Mouse (Mus musculus): Measurements from ENCODE around the gene Ikzf3.

Gene Ikzf3

DNA sequence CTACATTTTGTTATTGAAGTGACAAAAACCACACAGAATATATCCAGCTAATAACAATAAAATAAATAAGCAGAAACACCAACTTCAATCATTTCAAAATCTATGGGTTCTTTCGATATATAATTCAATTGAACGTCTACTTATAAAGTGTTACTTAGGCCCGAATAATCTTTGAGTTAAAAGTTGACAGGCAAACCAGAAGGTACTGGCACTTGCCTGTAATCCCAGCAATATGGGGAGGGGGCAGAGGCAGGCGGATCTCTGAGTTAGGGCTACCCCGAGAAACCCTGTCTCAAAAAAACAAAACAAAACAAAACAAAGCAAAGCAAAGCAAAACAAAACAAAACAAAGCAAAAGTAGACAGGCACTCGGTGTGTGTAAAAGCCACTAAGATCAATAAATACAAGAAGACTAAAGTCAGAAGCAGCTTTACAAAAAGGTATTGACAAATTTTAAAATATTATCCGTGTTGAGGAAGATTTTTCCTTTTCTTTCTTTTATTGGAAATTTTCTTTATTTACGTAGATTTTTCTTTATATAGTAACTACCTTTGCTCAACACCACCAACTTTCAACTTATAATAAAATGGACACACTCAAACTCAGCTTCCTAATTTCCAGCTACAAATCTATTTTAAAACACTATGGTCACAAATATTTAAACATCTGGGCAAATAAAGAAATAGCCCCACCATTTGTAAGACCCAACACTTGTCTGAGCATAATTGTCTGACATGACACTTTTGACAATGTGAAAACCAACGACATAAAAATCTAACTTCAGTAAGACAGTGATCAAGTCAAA, 70.0 kb downstream of the Ikzf3 start:
- in situ Hi-C loops (cut with MboI, MseI): no loop called here

DNA sequence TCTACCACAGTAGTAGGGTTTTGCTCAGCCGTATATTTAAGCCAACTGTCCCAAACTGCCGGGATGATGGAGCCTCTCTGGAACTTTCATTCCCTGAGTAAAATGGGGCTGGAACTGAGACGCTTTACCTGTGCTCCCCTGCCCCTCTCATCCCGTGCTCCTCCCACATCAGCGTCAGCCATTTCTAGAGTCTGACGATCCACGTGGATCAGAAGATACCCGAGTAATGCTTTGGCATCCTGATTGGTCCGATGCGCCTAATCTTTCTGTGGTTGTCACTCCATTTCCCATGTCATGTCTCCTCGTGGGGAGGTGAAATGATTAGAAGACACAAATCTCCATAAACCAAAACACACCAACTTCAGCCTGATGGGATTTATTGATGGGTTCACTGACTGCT, 70.9 kb downstream of the Ikzf3 start:
- in situ Hi-C loops (cut with MboI, MseI): no loop called here

DNA sequence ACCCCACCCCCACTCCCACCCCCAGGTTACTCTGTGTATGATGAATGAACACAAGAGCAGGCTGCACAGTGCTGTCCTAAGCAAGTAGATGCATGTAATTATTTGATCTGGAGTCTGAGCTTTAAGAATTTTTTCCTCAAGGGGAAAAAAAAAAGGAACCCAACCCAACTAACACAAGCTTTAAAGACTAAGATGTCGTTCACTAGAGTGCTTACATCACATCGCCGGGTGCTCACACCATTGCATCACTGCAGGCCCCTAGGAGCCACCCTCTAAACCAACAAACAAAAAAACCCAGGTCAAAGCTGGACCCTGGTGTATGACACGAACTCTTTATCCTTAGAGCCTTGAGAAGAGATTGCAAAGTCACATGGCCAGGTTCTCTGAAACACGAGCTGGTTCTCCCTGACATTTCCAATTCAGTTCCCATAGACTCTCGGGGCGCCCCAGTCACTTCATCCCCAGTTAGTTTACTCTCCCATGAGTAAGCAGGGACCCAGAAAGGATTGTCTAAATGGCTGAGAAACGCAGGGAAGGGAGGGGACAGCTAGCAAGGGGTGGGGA, 71.8 kb downstream of the Ikzf3 start:
- in situ Hi-C loops (cut with MboI, MseI): no loop called here

DNA sequence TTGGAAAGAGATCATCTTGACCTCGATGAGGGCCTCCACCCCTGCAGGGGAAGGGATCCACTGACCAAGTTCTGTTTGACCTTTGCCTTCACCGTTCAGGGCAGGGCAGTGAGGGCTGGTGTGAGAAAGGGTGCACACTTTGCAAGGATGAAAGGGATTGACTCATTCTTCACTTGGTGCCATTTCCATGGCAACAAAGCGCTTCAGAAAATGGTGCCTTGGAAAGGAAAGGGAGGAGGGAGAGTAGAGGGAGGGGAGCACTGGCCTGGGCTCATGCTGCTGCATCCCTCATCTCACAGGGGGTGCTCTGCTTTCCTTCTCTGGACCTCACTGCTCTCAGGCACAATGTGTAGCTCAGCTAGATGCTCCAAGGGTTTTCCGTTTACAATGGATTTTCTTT, 73.1 kb downstream of the Ikzf3 start:
- in situ Hi-C loops (cut with MboI, MseI): no loop called here

DNA sequence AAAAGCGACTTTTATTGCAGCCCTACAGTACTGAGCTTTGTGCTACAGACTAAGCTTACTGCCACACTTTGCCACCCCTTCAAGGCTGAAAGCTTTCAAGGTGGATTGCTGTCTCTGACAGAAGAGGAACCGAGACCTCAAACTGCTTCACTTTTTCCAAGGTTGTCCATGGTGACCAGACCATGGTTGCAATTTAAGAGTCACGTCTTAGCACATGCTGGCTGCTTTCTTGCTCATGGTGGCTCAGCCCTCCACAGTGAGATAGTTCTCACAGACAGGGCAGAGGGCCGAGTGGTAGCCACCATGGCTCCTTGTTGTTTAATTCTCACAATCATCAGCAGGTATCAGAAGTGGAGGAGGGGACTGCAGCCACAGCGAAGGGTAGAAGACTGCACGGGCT, 75.0 kb downstream of the Ikzf3 start:
- in situ Hi-C loops (cut with MboI, MseI): no loop called here

DNA sequence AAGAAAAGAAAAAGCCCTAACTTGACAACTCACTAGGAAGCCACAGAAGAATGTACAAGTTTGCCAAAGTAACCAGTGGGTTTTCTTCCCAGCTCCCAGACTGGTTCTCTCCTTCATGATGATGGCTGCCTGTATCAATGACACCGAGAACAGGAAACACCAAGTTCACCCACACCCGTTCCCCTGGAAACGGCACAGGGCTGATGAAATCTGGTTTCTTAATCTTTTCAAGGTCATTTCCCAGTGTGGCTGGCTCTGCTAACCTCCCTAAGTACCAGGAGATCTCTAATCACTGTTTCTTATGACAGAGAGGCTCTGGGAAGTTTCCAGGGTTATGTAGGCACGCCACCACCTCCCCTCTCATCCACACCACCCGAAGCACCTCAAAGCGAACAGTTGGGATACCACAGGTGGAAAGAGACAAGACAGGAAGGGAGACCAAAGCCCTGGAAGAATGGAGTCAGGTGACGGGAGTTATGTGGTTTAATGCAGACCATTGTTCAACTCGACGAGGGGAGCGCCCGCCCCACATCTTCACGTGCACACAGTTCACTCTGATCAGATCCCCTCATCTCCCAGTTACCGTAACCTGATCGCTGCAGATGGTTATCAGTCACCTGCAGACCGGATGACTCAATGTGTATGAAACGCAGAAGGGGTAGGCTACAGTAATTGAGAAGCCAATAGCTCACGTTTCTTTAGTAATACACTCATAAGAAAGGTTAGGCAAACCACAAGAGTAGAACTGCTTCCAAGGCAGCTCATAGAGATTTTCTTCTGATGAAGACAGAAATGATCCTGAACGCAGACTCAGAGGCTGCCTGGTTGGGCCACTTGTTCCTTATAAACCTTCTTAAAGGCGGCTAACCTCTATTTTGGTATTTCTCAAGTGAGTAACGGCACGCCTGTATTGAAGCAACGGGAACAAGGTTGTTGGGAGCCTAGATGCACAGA, 75.8 kb downstream of the Ikzf3 start:
- in situ Hi-C loops (cut with MboI, MseI): loop anchor here (10.0 kb wide), 2 partner anchors 635 to 1445 kb away; partner anchors contain the start of gene Scrn2

DNA sequence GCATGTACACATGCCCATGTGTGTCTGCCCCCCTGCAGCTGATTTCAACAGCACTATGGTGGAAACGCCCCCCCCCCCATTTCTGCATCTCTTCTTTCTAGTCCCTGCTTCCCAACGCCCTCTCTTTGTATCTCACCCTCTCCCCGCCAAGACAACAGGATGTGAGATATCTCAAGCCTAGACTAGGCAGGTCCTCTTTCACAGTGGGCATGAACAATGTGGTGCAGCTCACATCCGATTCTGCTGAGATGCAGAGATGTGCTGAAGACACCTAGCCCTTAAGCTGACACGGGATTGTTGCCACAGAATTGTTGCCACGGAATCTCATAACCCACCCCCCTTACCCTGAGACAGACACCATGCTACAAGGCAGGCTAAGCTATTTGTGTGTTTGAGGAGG, 81.3 kb downstream of the Ikzf3 start:
- in situ Hi-C loops (cut with MboI, MseI): loop anchor here (10.0 kb wide), 2 partner anchors 630 to 1440 kb away; partner anchors contain the start of gene Scrn2

DNA sequence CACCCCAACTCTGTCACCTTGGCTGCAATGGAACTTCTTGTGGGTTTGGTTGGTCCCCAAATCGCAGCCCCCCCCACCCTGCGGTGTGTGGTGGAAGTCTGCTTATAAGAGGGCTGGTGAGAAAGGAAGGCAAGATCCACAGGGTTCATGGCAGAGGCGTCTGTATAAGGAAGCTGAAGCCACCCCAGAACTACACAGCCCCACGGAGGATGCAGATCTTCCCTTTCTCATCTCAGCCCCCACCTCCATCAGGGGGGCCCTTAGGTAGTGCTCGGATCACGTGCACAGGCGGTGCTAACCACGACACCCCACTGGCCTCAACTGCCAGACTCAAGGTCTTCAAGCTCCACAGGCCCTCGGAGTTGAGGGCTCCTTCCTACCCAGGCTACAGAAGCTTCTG, 81.9 kb downstream of the Ikzf3 start:
- in situ Hi-C loops (cut with MboI, MseI): loop anchor here (10.0 kb wide), 2 partner anchors 629 to 1439 kb away; partner anchors contain the start of gene Scrn2

DNA sequence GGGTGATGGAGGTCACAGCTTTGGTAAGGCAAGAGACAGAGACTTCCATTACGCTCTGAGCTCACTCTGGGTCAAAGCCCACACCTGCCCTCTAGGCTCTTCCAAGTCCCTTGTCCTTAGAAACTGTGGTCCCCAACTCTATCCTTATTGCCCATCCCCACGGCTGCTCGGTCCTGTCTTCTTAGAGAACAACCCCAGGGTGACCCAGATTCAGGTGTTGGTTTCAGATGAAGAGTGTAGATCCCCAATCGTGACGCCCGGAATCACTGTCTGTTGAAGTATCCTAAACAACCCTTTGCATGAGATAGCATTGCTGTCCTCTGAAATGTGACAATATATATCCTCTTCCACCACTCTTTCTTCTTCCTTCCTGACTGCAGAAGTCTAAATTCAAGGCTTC, 83.6 kb downstream of the Ikzf3 start:
- in situ Hi-C loops (cut with MboI, MseI): loop anchor here (10.0 kb wide), 2 partner anchors 627 to 1437 kb away; partner anchors contain the start of gene Scrn2

DNA sequence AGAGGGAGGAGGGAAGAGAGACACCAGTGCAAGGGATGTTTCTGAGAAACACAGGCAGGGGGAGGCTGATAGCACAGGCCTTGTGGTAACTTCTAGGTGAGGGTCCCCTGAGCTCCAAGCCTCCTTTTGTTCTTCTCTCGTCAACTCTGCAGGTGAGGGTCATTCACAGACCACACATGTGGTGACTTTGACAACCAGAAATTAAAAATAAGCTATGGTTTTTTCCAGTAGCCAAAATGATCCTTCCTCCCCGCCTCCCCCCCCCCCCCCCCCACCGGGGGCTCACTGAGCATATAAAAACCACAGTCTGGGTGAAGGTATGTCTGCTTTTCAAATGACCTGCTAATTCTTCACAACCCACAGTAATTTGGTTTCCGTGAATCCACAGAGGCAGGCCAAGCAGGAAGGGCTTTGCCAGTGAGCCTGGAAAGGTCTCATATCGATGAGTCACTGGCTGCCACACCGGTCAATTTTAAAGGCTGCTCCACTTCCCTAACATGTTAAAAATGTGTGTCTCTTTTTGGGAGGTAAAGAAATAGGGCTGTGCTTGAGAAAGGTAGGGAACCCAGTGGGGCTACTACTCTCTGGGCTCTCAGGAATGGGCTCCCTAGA, 84.6 kb downstream of the Ikzf3 start:
- in situ Hi-C loops (cut with MboI, MseI): loop anchor here (10.0 kb wide), 2 partner anchors 626 to 1436 kb away; partner anchors contain the start of gene Scrn2

DNA sequence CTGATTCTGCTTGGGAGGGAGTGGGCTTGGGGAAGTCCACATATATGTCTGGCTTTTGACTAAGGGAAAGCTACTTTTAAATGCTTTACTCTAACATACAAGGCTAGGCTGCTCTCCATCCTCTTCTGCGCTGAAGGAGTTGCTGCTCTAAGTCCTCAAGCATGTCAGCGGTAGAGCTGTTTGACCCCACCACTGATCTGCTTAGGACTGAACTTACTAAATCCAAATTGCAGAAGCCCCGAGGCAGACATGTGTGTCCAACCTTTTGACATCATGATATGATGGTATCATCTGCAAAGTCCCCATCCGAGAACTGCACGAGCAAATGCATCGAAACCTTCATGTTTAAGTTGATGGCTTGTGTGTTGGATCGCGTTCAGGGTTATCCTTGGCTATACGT, 86.0 kb downstream of the Ikzf3 start:
- in situ Hi-C loops (cut with MboI, MseI): loop anchor here (10.0 kb wide), 2 partner anchors 625 to 1435 kb away; partner anchors contain the start of gene Scrn2

DNA sequence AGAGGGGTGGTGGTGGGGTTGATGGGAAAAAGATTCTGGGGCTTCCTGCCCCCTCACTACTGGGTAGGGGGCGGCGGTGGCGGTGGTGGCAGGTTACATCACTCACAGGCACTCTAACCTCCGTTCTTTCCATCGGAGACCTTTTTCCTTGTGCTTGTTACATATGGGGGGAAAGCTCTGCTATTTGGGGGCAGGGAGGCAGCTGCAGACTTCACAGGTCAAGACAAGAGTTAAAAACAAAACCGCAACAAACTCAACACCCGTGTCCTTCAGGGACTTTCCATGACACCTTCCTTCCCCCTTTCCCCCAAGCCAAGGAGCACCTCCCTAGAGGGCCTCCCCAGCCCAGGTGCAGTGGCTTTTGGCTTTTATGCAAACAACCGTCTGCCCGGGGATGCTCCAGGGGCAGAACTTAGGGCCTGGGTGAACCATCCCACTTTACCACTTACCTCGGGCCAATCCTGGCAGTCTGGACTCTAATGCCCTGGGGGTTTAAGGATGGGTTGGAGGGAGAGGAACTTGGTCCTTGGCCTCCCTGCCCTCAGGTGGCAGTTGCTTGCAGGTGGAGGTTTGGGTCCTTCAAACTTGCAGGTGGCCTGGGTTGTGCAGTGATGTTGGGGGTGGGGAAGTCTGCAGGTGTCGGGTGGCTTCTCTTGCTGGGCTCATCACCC, 86.6 kb downstream of the Ikzf3 start:
- in situ Hi-C loops (cut with MboI, MseI): no loop called here

DNA sequence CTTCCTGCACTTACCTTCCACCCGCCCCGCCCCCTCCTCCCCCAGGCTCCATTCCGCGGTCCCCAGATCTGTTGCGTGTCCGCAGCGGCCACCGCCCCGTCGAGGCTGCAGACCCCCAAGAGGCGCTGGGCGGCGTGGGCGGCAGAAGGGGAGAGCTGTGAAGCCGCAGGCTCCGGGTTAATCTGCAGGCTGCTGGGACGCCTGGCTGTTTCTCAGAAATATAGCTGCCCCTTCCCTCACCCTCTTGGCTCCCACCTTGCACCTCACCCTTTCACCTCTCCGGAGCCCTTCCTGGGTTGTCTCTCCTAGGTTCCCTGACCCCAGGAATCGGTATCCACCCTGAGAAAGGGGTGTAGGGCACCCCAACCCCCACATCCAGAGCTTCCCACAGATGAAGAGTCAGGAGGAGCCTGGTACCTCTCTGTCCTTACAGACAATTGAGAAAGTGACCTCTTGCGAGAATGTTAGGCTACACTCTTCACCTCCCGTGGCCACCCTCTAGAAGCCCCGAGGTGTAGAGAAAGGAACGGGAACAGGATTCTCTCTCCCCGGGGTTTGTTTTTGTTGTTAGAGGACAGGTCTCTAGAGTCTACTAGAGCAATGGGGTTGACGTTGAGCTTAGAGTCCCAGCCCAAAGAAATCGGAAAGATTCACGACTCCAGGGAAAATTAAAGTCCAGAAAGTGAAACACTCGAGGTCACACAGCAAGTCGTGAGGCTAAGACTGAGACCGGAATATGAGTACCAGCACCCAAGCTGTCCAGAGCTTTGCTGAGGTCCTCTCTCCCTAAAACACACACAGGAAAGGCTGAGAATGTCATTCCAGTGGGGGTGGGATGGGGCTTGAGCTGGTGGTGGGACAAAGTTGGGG, 87.5 kb downstream of the Ikzf3 start:
- in situ Hi-C loops (cut with MboI, MseI): no loop called here

DNA sequence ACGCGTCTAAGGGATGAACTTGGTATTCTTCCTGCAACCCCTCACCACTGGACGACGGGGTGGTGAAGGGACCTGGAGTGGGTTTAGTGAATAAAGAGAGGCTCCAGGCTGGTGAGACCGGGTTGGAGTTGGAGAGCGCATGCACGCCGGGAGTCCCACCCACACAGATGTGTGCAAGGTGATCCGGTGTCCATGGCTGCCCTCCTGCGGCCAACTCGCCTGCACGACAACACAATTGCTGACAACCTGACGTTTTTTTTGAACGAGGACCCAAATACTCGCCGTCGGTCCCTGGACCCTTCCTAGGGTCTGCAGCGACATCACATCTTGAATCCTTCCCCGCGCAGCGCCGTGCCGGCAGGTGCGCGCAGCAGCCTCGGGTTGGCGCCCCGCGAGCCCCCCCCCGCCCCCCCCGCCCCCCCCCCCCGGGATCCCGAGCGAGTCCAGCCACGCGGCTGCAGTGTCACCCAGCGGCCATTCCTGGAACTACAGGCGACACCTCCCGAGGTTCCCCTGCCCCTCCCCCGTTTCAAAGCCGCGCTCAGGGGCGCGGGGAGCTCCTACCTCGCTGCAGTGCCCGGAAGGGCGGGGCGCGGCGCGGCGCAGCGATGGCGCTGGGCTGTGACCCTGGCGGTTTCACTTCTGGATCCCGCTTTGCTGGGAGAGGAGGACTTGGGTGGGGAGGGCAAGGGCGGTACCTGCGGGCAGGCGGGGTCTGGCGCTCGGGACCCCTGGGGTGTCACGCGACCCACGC, 88.3 kb downstream of the Ikzf3 start:
- in situ Hi-C loops (cut with MboI, MseI): no loop called here

DNA sequence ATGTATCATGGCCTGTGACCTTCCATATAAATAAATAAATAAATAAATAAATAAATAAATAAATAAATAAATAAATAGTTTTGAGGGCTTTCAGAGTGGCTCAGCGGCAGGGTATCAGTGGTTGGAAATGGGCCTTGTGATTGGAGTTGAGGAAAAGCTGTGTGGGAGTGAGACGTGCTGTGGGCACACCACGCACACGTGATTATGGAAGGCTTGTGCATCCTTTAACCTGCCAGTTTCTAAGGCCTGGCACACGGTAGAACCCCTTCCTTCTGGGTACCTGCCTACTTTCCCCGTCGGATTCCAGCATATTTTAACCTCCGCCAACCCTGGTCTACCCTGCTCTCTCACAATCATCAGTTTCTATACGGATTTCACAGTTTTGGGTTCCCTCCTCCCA, 88.9 kb downstream of the Ikzf3 start:
- in situ Hi-C loops (cut with MboI, MseI): no loop called here

DNA sequence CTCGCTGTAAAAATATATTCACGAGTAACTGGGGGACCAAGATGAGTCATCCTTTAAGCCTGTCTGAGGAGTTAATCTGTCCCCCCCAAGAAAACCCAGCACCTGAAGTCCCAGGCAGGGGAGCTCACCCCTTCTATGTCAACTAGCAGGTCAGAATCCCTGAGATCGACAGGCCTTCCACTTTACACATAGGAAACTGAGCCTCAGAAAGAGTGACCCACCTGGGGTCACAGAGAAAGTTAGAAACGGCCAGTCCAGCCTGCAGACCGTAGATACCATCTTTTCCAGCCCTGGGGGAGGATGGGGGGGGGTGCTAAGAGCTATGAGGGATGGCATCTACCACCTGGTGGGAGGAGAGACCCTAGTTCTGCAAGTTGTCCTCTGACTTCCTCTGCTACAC, 89.3 kb downstream of the Ikzf3 start:
- in situ Hi-C loops (cut with MboI, MseI): no loop called here

DNA sequence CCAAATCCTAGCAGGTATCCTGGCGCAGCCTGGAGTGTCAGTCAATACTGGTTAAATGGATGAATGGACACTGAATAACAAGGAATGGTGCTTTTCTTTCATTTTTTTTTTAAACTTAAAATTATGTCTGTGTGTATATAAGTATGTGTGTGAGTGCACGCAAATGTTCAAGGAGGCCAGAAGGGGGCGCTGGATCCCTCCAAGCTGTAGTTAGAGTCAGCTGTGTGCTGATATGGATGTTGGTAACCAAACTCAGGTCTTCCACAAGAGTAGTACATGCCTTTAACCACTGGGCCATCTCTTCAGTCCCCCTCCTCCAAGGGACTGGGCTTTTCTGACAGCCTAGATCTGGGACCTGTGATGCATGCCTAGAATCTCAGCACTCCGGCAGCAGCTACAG, 90.3 kb downstream of the Ikzf3 start:
- in situ Hi-C loops (cut with MboI, MseI): no loop called here

DNA sequence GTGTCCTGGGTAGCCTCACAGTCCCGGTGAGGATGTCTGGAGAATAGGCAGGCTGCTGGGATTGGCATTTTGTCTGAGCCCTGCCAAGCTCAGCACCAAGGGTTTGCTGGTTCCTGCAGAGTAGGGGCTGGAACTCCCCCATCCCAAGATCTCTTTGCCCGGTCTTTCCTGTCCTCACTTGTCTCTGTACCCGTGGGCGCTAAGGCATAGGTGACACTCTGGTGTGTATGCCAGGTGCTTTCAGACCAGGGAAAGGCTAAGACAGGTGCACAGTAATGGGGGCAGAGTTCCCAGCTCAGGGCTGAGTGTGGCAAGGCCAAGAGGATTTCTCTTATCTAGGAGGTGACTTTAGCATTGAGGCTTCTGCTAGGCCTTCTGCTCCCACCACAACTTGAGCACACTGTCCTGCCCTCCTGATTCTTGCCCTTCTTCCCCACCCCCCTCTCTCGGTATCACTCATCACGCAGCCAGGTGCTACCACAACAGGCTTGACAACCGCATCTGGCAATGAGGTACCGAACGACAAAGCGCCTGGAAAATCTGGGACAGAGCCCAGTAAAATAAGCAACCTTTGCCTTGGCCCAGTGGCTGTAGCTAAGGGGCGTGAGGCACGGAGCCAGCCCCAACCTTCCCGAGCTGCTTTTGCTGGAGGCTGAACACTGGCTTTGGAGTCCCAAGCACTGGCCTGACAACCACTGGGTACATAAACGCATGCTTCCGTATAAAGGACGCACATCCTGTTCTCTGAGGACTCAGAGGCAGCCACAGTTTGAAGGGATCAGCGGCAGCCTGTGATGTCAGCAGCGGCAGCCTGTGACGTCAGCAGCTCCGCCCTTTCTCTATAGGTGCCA, 95.7 kb downstream of the Ikzf3 start:
- in situ Hi-C loops (cut with MboI, MseI): loop anchor here (5.0 kb wide), 1 partner anchor 103 kb away; the partner anchor contains the start of gene Ppp1r1b
